Mouse (Mus musculus): ENCODE data around the gene Glud1. TPM values are rescaled to one million over a fixed set of nuclear protein-coding genes. Genes with fewer than 3 reads are reported as not detected.

Gene Glud1
- 10 to 100 TPM; 22.9 to 42.0 TPM for polyA plus RNA-seq (2017; shearing (Covaris generic))

DNA sequence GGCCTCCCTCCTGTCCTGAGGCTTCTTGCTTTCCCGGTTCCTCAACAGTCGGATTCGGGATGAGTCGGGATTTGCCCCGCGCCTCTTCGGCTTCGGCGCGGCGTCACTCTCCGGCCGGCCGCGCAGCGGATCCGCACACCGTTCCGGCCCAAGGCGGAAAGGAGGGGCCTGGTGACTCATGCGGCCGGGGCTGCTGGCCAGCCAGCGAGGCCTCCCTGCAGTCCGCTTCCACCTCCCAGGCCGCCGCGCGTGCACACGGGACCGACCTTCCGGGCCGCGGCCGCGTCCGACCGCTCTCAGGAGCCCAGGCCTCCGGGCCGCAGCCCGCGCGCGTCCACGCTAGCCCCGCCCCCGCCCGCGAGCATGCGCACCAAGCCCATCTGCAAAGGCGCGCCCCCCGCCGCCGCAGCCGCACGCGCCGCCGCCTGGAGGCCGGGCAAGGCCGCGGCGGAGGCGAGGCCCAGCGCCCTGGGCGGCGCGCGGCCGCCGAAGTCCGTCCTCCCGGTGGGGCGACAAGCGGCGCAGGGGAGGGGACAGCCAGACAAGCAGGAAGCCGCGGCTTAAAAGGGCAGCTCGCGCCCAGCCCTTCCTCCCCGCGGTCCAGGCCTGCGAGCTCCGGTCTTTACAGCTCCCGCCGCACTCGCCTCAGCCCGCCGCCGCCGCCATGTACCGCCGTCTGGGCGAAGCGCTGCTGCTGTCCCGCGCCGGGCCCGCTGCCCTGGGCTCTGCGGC lies at the start of gene Glud1, which contains the start of gene Shld2:
TSS of gene Glud1 (plus strand) at position 494 of the 732 bp plus-strand sequence.
TSS of gene Shld2 (minus strand) at position 260 of the 732 bp plus-strand sequence.
- ATAC-seq = peak; percentile 85

DNA sequence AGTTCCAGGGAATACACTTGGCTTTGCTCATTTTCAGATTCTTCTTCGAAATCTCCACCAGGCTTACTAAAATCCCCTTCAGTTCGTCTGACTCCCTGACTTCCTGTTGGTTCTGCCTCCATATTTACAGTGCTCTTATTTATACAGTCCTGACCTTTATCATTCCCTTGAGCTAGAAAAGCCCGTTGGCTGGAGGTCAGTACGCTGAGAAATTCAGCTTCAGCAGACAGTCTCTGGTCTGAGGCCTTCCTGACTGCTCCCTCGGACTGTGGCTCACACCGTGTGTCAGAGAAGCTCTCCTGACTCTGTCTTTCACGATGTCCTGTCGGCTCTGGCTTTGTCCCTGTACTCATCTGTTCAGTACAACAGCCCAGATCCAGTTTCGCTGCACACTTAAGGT lies 42.5 kb upstream of the Glud1 start:
- ATAC-seq = no peak

- ATAC-seq = peak; percentile 51
Observed at GRCm38 (mm10) chr14:34273280-34273679, 37.2 kb upstream of the Glud1 start.

- ATAC-seq = no peak
Observed at GRCm38 (mm10) chr14:34274141-34274540, 36.4 kb upstream of the Glud1 start.

DNA sequence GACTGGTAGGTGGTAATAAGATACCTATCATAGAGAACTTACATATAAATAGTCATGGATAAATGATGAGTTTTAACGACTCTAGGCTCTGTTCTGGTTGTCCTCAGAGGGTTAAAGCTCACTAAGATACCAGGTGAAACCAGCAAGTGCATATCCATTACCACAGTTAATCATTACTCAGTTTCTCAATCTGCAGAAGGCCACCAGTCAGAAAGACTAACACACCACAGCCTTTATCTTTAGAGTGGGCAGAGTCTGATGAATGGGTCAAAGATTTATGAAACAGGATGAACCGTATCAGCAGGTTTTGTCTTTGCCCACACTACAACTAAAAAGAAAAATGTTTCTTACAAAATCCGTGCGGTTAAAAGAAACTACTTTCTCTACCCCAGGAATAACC lies 35.3 kb upstream of the Glud1 start:
- ATAC-seq = no peak

DNA sequence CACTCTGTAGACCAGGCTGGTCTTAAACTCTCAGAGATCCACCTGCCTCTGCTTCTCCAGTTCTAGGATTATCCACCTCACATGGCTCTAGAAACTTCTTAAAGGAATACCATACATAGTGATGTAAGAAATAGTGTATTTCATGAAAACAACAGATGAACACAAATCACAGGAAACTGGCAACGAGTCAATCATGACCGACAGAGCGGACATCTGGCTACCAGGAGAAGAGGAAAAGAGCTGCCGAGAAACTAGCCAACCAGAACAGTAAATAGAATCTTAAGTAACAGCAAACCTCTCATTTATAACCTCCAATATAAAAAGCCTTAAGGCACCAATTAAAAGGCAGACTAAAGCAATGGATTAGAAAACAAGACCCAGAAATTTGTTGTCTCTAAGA lies 30.8 kb upstream of the Glud1 start:
- ATAC-seq = no peak

DNA sequence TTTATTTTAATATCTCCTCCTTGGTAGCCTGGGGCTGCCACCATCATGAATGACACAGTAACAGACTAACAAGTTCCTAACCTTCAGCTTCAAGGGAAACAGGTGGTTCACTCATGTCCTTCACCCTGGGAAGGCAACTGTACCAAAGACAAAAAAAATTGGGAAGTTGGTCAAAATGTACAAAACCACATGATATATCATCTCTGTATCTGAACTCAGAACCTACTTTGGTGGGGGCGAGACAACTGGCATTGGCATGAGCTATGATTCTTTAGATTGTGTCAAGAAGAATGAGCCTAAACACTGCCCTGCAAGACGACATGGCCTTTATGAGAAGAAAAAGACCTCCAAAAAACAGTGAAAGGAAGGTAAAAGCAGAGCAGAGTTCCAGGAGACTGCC lies 29.7 kb upstream of the Glud1 start:
- ATAC-seq = no peak

- ATAC-seq = no peak
Observed at GRCm38 (mm10) chr14:34281736-34282269, 28.7 kb upstream of the Glud1 start.

DNA sequence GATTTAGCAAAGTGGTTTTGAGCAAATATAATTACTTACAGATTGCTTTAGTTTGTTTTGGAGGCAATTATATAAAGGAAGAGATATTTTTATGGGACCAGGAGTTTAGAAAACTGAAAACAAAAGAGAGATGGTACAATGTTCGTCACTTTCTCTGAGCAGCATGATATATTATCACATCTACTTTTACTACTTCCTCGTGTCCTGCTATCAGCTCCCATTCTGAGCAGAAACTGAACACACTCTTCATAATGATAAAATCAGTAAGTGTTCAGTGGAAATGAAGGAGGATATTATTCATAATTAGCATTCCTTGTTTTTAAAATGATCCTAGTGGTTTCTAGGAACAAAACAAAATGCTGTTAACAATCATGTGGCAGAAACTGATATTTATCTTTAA lies 22.1 kb upstream of the Glud1 start:
- no peak for ATAC-seq

DNA sequence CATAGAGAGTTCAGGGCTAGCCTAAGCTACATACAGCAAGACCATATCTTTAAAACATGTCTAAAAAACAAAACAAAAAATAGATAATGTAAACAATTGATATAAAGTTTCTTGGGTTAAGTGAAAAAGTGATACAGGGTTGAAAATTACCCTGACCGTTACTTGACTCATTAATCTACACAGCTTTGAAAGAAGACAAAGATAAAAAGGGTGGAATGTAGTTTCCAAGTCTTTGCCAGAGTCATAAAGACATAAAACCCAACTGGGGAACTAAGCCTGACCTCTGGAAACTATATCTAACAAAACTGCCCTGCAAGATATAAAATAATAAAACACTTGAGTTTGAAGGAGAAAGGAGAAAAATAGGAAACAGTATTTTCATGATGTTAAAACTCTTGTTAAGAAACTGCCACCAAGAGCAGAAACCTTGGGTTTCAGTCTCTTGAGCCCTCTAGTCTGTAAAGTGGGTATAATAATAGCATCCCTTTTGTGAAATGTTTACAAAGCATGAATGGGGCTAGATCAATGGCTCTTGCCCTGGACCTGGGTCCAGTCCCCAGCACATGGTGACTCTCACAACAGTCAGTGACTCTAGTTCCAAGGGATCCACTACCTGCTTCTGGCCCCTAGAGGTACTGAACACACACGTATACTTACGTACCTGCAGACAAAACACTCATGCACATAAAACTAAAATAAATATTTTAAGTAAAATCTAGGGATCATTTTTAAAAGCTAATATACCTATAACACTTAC lies 21.1 kb upstream of the Glud1 start:
- ATAC-seq = no peak

- no peak for ATAC-seq
Observed at GRCm38 (mm10) chr14:34290229-34290628, 20.3 kb upstream of the Glud1 start.

DNA sequence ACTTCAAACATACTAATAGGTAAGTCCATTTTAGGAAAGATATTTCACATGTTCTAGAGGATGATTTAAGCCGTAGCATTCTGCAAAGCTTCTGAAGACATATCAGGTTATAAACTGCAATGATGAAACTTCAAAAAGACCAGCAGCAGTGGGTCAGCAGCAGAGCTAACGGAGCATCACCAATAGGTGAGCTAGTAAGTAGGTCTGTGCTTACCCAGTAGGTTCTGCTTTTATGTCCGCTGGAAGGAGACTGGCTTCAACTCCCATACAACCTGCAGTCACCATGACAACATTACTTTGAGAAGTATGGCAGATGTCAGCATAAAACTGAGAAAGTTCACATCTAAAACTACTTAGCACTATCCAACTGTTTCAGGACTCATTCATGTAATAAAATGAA lies 16.9 kb upstream of the Glud1 start:
- ATAC-seq = no peak

- no peak for ATAC-seq
Observed at GRCm38 (mm10) chr14:34296350-34296749, 14.2 kb upstream of the Glud1 start.

DNA sequence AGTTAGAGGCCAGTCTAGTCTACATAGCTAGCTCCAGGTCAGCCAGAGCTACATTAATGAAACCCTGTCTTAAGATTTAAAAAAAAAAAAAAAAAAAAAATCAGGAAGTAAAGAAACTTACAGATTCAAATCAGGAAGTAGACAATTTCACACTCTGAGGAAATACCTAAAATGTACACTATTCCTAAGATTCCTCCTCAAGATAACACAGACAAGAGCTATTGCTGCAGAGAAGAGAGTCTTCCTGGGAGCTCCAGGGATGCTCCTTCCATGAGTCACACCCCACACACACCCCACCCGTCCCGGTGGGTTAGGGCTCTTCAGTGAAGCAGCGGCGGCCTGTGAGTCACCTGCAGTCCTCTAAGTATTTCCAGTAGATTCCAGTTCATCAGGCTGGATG lies 13.5 kb upstream of the Glud1 start:
- no peak for ATAC-seq

- ATAC-seq = no peak
Observed at GRCm38 (mm10) chr14:34297634-34298033, 12.9 kb upstream of the Glud1 start.

GRCm38 (mm10) chr14:34298871-34299700 lies 11.4 kb upstream of the Glud1 start:
- no peak for ATAC-seq

- no peak for ATAC-seq
Observed at GRCm38 (mm10) chr14:34302681-34303242, 7.8 kb upstream of the Glud1 start.

DNA sequence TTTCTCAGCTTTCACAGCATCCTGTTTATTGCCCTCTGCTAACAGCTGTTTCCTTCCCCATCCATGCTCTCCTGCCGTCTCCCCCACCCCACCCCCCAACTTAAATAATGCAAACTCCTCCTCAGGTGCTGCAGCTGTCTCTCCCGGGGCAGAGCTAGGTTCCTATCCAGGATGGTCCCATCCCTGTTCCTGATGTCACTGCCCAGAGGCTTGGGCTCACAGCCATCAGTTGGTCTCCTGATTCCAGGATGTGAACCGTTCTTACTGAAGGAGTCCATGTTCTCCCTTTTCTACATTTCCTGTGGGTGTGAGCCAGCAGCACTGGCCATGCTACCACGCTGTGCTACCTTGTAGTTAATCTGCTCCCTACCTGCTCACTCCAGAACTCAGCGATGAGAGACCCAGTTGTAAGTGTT lies 7.3 kb upstream of the Glud1 start:
- ATAC-seq = no peak

- no peak for ATAC-seq
Observed at GRCm38 (mm10) chr14:34309266-34309665, 1.3 kb upstream of the Glud1 start.

GRCm38 (mm10) chr14:34309907-34310233 lies 657 bp upstream of the Glud1 start:
- no peak for ATAC-seq

DNA sequence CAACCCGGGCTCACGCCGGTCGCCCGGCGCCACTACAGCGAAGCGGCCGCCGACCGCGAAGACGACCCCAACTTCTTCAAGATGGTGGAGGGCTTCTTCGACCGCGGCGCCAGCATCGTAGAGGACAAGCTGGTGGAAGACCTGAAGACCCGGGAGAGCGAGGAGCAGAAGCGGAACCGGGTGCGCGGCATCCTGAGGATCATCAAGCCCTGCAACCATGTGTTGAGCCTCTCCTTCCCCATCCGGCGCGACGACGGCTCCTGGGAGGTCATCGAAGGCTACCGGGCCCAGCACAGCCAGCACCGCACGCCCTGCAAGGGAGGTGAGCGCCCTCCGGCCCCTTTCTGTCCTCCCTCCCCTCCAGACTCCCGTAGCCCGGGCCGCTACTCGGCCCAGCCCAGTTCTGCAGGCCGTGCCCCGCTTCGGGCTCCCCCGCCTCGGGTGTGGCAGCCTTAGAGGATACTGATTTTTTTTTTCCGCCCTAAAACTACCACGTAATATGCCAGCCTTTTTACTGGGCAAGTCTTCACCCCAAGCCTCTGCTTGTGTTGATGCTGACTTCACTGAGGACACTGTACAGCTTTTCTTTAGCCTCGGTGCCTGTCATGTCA lies 599 bp downstream of the Glud1 start:
- ATAC-seq = peak; percentile 44

GRCm38 (mm10) chr14:34311691-34312090 lies 1.2 kb downstream of the Glud1 start:
- ATAC-seq = no peak

Data from CD4-positive, CD25-positive, alpha-beta regulatory T cell, adult 4 months (primary cell).